Mouse (Mus musculus): ENCODE data around the gene Gpc4.

Gene Gpc4

GRCm38 (mm10) chrX:52164738-52165554 is at the start of gene Gpc4:
Gpc4 (minus strand) TSS chrX:52165252.
- no peak for DNase-seq (ENCODE audit: low spot score)

GRCm38 (mm10) chrX:52212846-52213245 is 47.8 kb upstream of the Gpc4 start:
- no peak for DNase-seq (ENCODE audit: low spot score)

- no peak for DNase-seq (ENCODE audit: low spot score)
Measured at GRCm38 (mm10) chrX:52199836-52200235, 34.8 kb upstream of the Gpc4 start.

- no peak for DNase-seq (ENCODE audit: low spot score)
Measured at GRCm38 (mm10) chrX:52193311-52193968, 28.4 kb upstream of the Gpc4 start.

- no peak for DNase-seq (ENCODE audit: low spot score)
Measured at GRCm38 (mm10) chrX:52189094-52189493, 24.0 kb upstream of the Gpc4 start.

- no peak for DNase-seq (ENCODE audit: low spot score)
Measured at GRCm38 (mm10) chrX:52183551-52184442, 18.7 kb upstream of the Gpc4 start.

- DNase-seq (ENCODE audit: low spot score) = no peak
Measured at GRCm38 (mm10) chrX:52181401-52181800, 16.3 kb upstream of the Gpc4 start.

- DNase-seq (ENCODE audit: low spot score) = no peak
Measured at GRCm38 (mm10) chrX:52177067-52177466, 12.0 kb upstream of the Gpc4 start.

- DNase-seq (ENCODE audit: low spot score) = no peak
Measured at GRCm38 (mm10) chrX:52167519-52168244, 2.6 kb upstream of the Gpc4 start.

GRCm38 (mm10) chrX:52165555-52165938 is 495 bp upstream of the Gpc4 start:
- no peak for DNase-seq (ENCODE audit: low spot score)

- no peak for DNase-seq (ENCODE audit: low spot score)
Measured at GRCm38 (mm10) chrX:52164134-52164737, 816 bp downstream of the Gpc4 start.

- DNase-seq (ENCODE audit: low spot score) = no peak
Measured at GRCm38 (mm10) chrX:52163418-52164133, 1.5 kb downstream of the Gpc4 start.

GRCm38 (mm10) chrX:52162756-52163155 is 2.3 kb downstream of the Gpc4 start:
- no peak for DNase-seq (ENCODE audit: low spot score)

GRCm38 (mm10) chrX:52162206-52162605 is 2.8 kb downstream of the Gpc4 start:
- DNase-seq (ENCODE audit: low spot score) = no peak

GRCm38 (mm10) chrX:52159621-52160020 is 5.4 kb downstream of the Gpc4 start:
- DNase-seq (ENCODE audit: low spot score) = no peak

- DNase-seq (ENCODE audit: low spot score) = no peak
Measured at GRCm38 (mm10) chrX:52155408-52155953, 9.6 kb downstream of the Gpc4 start.

GRCm38 (mm10) chrX:52154821-52155220 is 10.2 kb downstream of the Gpc4 start:
- no peak for DNase-seq (ENCODE audit: low spot score)

- no peak for DNase-seq (ENCODE audit: low spot score)
Measured at GRCm38 (mm10) chrX:52153451-52153850, 11.6 kb downstream of the Gpc4 start.

GRCm38 (mm10) chrX:52152961-52153360 is 12.1 kb downstream of the Gpc4 start:
- DNase-seq (ENCODE audit: low spot score) = no peak

- no peak for DNase-seq (ENCODE audit: low spot score)
Measured at GRCm38 (mm10) chrX:52151555-52151954, 13.5 kb downstream of the Gpc4 start.

Measured in left cerebral cortex, adult 11 months (tissue).